Mouse (Mus musculus) layer of hippocampus, postnatal 14 days (tissue): Measurements from ENCODE around the gene Lrp11. TPM values are rescaled to one million over a fixed set of nuclear protein-coding genes. Genes with fewer than 3 reads are reported as not detected.

ENCODE experiments used
- DNase-seq, 2 experiments: peaks; one replicate each; pipeline ENCODE4 v3.0.0; 2021 to 2022; ENCODE audit warnings: low spot score in 2 of 2, mixed read lengths in 1 of 2
- total RNA-seq, 2 experiments: library from RNA; stranded (reverse); gene quantifications; 2 replicates each; pipeline ENCODE4 v1.2.3; 2021

Gene Lrp11
- total RNA-seq, 2 experiments from 2014 or later = 161 to 173 TPM

- no peak for DNase-seq
These were observed 31.1 kb downstream of the Lrp11 start for GRCm38 (mm10) chr10:7620723-7621122.

DNA sequence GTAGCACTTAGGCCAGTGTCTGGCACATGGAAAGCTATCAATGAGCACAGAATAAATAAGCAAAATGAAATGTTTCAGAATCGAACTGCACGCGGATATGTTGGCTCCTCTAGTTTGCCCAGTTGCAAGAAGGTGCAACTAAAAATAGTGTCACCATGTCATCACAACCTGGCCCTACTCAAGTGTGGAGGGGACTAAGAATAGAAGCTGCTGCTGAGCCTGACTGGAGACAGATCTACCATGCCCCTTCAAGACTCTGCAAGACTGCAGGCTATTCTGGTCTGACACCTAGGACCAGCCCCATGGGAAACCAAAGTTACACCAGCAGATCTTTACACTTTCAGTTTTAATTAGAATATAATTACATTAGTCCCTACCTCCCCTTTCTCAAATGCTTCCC lies 32.8 kb downstream of the Lrp11 start:
- no peak for DNase-seq

DNA sequence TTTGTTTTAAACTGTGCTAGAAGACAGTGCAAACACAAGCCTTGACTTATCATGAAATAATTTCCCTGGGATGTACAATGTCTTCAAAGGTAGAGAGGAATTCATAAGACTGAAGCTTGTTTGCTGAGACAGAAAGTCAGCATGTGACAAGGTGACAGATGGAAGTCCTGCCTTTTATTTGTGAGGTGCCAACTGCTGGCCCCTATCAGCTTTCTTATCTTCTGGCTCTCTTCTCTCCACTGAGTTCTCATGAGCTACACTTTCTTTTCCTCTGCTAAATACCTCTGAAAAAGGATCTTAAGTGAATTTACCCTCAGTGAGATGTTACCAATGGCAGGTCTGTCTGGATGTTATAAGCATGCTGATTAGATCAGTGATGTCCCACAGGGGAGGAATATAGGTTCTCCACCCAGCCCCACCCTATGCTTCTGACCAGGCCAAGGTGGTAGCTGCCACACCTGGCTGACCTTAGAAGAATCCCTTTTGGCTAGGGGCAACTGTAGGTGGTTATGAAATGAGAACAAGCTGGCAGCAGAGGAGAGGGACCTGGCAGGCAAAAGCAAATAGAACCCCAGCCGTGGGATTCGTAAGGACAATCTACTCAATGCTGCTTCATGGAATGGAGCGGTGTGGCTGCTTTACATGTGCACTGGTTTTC lies 34.4 kb downstream of the Lrp11 start:
- no peak for DNase-seq

- DNase-seq = no peak
These were observed 39.5 kb downstream of the Lrp11 start for GRCm38 (mm10) chr10:7629092-7629491.

GRCm38 (mm10) chr10:7630286-7630685 lies 40.7 kb downstream of the Lrp11 start:
- DNase-seq = no peak

GRCm38 (mm10) chr10:7630951-7631720 lies 41.5 kb downstream of the Lrp11 start:
- DNase-seq = no peak

GRCm38 (mm10) chr10:7640366-7640765 lies 50.8 kb downstream of the Lrp11 start:
- no peak for DNase-seq

- no peak for DNase-seq
These were observed 56.3 kb downstream of the Lrp11 start for GRCm38 (mm10) chr10:7645911-7646310.

DNA sequence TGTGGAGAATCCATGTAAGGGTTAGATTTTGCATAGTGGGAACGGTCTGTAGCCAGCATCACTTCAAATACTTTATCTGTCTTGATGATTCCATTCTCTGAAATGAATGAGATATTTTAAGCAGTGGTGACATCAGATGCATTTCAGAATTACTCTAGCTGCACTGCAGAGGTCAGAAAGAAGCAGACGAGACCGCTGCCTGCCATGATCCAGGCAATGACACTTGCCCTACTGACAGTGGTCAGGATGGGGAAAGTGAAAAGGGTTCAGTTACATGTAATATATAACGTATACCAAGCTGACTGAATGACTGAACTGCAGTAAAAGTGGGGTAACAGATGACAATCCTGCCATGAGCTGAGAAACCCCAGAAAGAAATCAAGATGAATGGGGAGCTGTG lies 59.5 kb downstream of the Lrp11 start:
- DNase-seq = no peak

GRCm38 (mm10) chr10:7651057-7651456 lies 61.5 kb downstream of the Lrp11 start:
- no peak for DNase-seq

DNA sequence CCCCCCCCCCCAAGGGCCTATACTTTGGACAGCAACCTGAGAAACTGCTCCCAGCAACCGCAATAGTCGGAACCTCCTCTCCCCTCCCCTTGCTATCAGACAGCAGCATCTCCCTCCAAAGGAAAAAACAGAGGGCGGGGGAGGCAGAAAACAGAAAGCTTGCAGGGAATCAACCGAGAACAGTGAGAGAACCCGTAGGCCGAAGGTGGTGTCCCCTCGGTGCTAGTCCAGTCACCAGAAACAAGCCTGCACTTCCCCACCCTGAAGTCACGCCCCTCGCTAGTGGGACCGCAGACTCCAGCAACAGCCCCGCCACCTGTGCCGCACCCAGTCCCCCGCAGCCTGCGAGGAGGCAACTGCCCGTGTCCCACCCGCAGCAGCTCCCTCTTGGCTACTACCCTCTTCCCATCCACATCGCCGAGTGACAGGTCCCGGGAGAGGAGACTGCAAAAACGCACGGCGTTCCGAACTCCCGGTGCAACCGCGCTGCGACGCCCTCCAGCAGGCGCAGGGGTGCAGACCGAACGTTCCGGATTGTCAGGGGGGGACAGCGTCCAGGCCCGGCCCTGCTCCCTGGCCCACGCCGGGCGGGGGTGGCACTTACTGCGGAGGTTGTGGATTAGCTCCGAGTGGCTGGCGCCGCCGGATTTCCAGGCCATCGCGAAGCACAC lies 73.0 kb downstream of the Lrp11 start:
- DNase-seq = no peak

DNA sequence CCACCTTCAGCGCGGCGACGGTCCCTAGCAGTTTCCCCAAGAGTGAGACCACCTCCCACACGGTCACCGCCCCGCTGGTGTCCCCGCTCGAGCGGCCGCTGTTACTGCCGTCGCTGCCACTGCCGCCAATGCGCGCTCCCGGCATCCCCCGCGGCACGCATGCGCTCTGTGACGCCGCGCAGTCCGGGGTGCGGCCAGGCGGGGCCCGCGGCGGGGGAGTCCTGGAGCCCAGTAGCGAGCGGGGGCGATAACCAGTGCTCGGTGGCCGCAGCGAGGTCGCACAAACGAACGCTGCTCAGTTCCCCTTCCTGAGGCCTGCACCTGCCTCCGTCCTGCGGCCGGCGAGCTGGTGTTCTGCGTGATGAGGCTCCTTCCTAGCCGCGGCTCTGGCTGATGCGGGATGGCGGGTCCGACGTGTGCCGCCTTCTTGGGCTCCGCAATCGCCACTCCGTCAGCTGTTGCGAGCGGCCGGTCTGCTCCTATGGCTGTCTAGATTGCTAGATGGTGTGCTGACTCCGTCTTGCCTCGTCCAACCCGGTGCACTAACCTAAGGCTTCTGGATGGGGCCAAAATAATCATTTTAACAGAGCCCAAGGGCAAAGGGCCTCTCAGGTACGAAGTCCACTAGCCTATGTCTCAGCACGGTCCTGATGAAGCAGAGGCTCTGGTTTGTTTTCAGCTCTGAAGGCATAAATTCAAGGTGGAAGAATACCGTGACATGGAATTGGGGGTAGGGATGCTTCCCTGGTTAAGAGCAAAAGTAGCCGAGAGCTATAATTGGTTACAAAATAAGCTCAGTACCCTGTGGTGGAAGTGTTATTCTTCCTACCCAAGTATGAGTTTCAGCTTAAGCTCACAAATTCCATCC lies 73.8 kb downstream of the Lrp11 start:
- peak; percentile 92 to 93 for DNase-seq

- no peak for DNase-seq
These were observed 74.5 kb downstream of the Lrp11 start for GRCm38 (mm10) chr10:7664027-7664526.

- no peak for DNase-seq
These were observed 75.3 kb downstream of the Lrp11 start for GRCm38 (mm10) chr10:7664889-7665288.

DNA sequence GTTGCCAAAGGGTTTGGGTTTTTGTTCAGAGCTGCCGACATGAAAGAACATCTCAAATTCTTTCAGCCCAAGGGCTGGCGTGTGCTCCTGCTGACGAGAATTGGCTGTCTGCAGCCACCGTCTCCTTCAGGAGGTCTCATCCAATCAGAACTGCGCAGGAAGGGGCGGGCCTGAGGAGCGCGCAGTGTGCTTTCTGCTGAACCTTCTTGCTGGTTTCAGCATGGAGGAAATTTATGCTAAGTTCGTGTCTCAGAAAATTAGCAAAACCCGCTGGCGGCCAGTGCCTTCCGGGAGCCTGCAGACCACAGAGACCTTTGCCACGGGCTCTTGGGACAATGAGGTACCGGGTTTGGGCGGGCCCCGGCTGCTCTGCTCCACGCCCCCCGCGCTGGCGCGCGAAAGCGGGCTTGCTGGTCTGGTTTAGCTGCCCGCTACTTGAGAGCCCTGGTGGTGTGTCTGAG lies 77.8 kb downstream of the Lrp11 start, which contains the start of gene Nup43:
TSS of gene Nup43 (plus strand) at position 162 of the 461 bp plus-strand sequence.
- DNase-seq = peak; percentile 80 to 91

DNA sequence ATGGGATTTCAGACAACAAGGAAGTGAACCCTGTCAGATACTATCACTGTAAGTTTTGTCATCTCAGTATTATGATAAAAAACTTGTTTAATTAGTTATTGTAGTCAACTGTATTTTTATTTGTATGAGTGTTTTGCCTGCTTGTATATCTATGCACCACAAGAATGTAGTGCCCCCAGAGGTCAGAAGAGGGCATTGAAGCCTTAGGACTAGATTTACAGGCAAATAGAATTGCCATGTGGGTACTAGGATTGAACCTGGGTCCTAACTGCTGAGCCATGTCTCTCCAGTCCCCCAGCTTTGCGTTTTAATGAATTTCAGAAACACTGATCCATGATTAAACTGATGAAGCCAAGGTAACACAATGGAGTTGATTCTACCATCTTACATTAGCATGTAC lies 84.1 kb downstream of the Lrp11 start:
- no peak for DNase-seq

Other genes starting within 250 kb of the Lrp11 start
- under 1 TPM; 0.24 to 0.74 TPM for gene Ulbp1, start 116.2 kb upstream of the Lrp11 start, total RNA-seq
- gene Nup43, start 77.7 kb downstream of the Lrp11 start, total RNA-seq = 1 to 10 TPM; 4.1 to 4.7 TPM
- gene Pcmt1, start 91.3 kb downstream of the Lrp11 start, total RNA-seq = 100 to 1,000 TPM; 145 TPM
- 10 to 100 TPM; 46.5 to 47.4 TPM for gene Lats1, start 91.4 kb downstream of the Lrp11 start, total RNA-seq
- gene Katna1, start 136.2 kb downstream of the Lrp11 start, total RNA-seq = 10 to 100 TPM; 14.1 to 15.0 TPM
- 10 to 100 TPM; 22.5 to 25.0 TPM for gene Ginm1, start 203.0 kb downstream of the Lrp11 start, total RNA-seq
- gene Ppil4, start 203.1 kb downstream of the Lrp11 start, total RNA-seq = 10 to 100 TPM; 32.7 to 35.4 TPM
- gene Zc3h12d, start 242.7 kb downstream of the Lrp11 start, total RNA-seq = under 1 TPM; 0.09 to 0.21 TPM